Mouse (Mus musculus): ENCODE data around the gene Gpatch2l.

Gene Gpatch2l

DNA sequence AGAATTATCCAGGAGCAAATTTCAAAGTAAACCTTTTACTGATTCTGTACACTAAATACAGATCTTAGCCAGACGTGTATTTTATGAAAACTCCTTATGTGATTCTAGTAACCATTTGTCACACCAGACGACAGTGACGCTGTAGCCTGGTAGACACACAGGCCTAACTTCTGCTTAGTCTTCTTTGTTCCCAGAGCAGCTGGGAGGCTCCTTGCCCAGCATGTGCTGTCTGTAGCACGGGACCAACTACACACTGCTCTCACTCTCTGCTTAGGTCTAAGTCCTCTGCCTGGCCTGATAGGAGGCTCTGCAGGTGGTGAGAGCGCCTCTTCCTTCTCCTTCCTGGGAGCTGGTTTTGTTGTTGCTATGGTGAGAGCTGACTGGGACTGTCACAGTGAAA lies 35.2 kb downstream of the Gpatch2l start:
- DNase-seq (ENCODE audit: low read depth, low spot score): peak; percentile 49

DNA sequence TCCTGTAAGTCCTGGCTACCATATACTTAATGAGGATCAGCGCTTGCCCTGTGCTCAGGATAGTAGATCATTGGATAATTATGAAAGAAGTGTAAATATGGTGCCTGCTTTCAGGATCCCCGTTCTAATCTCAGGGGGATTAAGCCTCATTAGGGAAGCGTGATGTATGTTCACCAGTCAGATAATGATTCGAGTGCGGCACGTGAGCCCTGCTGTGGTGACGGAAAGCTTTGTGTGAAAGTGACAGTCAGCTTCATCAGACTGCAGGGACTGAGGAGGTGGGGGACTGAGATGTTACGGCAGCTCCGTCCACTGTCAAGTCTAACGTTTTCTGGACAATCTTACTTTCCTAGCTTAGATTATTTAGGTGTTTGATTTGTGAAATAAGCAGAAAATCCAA lies 38.3 kb downstream of the Gpatch2l start:
- DNase-seq (ENCODE audit: low read depth, low spot score): no peak

DNA sequence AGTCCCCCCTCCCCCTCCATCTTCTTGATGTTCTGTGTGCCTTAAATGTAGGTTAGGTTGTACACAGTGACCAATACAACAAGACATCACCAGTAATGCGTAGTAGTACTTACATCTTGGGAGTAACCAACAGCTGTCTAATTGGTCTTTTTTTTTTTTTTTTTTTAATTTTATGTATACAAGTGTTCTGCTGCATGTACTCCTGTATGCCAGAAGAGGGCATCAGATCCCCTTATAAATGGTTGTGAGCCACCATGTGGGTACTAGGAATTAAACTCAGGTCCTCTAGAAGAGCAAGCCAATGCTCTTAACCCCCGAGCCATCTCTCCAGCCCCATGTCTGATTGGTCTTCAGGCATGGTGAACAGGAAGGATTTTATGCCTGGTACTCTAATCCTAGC lies 44.0 kb downstream of the Gpatch2l start:
- no peak for DNase-seq (ENCODE audit: low read depth, low spot score)

DNA sequence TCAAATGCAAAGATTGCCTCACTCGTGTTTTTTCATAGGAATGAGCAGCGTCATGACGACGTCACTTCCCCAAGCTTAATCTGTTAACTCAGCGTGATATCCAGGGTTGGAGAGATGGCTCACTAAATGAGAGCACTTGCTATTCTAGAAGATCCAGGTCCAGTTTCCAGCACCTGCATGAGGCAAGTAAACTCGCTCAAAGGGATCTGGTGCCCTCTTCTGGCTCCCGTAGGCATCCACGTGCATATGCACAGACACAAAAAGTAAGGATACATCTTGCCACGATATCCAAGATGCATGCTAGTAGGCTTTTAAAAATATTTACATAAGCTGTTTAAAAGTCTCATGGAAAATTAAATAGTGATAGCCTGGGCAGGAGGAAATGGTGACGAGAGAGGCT lies 55.8 kb downstream of the Gpatch2l start:
- no peak for DNase-seq (ENCODE audit: low read depth, low spot score)

DNA sequence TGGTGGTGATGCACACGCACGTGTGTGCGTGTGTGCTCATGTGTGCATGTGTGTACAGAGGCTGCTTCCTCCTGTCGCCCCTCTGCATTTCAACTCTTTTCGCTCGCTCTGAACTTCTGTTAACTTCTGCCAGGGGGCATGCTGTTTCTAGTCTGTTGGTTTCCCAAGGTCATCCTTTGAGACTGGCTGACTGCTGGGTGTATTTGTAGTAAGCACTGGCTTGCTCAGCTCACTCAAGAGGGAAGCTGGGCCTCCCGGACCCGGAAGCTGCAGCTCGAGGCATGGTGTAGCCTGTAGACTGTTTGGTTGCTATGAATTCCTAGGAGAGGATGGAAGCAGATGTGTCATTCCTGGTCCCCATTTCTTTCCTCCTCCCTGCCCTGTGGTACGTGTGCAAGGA lies 61.3 kb downstream of the Gpatch2l start:
- DNase-seq (ENCODE audit: low read depth, low spot score): no peak

DNA sequence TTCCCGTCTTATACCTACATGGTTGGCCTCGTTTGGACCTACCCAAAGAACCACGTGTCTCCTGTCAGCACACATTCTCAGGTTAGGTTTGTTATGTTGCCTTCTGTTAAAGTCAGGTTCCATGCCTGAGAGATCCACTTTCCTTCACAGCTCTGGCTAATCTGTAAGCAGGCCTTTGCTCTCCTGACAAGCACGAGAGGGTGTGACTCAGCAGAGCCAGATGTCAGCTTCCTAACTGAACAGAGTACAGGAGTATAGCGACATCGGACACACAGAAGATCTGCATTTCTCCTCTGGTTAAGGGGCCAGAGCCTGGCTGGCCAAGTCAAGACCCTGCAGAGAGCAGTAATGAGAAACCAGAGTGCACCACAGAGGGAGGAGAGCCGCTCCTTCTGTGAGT lies 63.4 kb downstream of the Gpatch2l start:
- peak; percentile 28 for DNase-seq (ENCODE audit: low read depth, low spot score)

DNA sequence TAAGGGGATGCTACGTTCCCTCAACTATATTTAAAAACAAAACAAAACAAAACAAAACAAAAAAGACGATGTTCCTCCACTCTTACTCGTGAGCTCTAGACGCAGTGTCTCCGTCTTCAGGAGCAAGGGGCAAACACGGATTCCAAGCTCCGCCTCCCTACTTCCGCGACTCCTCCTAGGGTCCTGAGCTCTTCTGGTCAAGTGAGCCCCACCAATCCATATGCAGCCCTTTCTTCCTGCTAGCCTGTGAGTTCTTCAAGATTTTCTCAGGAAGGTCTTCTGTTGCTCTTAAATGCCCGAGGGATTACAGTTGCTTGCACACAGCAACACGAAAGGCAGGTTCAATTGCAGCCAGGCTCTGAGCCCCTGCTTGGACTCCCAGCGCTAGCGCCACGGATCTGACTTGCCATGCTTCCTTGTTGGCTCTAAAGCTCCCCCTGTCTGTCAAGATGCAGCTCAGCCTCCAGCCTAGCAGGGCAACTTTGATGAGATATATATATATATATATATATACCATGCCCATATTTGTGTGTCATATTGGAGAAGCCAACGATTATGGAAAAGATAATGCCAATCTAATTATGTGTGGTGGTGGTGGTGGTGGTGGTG lies 64.1 kb downstream of the Gpatch2l start:
- DNase-seq (ENCODE audit: low read depth, low spot score): no peak

DNA sequence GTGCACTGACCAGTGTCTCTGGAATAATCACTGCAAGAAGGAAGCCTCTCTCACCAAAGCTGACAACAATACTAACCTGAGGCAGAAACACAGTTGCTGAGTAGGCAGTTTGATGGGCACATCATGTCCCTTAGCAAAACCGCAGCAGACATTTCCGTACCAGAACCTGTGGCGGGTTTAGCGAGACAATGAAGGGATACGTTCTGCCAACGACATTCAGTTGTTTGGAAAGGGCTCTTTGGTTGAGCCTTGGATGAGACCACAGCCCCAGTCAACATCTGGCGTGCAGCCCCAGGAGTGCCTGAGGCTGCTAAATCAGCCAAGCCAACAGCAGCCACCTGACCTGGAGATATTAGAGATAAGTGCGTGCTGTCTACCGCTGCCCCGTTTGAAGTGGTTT lies 67.8 kb downstream of the Gpatch2l start:
- no peak for DNase-seq (ENCODE audit: low read depth, low spot score)

DNA sequence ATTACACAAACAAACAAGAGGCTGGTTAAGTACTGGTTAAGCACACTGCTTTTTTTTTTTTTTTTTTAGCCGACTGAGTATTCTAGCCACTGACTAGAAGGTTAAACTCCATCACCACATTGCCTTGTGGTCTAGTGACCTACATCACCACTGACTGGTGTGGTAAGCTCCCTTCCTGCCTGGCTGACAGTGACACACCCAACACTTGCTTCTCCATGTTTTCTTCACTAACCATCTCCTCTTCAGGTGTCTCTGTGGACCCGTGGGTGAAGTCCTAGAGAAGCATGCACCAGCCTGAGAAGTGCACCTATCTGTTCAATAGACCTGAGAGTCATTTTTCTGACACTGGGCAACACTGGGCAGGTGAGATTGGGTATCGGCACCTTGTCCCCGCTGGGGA lies 68.2 kb downstream of the Gpatch2l start:
- no peak for DNase-seq (ENCODE audit: low read depth, low spot score)

DNA sequence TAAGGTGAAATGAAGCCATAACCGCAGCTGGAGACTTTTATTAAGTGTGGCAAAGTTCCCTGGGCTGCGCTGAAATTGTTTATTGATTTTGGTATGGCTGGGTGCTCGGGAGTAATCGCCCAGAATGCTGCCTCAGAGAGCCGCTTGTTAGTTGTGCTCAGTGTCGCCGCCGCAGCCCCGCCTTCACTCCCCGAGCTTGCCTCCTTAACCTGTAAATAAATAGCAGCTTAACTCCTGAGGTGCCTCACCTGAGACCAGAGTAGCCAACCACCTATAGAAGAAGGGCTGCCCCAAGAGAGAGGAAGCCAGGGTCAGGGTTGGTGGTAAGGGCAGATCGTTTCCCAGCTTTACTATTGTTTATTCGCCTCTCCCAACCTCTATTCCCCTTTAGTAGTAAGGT lies 79.0 kb downstream of the Gpatch2l start:
- no peak for DNase-seq (ENCODE audit: low read depth, low spot score)

DNA sequence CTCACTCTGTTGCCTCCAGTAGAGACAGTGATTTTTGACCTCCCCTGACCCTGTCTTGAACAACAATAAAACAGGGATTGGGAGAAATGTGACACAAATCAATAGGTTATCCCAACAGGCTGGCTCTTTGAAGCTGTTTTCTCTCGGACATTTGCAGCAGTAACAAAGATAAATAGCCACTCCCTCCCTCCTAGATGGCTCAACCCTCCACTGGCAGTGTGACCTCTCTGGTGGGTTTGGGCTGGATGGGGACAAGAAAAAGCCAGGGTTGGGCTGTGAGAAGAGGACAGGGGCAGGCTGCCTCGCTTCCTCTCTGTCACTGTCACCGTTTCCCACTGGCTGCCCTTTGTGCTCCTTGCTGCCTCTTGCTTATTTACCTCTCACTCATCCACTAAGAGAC lies 82.6 kb downstream of the Gpatch2l start:
- DNase-seq (ENCODE audit: low read depth, low spot score): no peak

DNA sequence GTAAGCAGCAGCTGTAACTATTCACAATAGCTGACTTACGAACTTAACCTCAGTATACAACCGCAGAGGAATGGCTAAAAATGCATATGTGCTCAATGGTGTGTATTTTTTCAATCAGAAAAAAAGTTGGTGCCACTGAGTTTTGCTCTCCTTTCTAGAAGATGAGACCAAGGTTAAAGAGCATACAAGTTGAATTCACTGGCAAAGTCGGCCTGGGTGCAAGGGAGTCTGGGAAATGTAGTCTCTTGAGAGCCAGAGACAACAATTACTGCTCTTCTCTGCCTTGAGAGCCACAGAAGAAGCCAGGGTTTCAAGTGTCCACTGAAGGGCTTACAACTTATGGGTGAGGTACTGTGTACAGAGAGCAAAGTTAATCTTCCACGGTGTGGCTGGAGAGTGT lies 88.2 kb downstream of the Gpatch2l start:
- DNase-seq (ENCODE audit: low read depth, low spot score): no peak

DNA sequence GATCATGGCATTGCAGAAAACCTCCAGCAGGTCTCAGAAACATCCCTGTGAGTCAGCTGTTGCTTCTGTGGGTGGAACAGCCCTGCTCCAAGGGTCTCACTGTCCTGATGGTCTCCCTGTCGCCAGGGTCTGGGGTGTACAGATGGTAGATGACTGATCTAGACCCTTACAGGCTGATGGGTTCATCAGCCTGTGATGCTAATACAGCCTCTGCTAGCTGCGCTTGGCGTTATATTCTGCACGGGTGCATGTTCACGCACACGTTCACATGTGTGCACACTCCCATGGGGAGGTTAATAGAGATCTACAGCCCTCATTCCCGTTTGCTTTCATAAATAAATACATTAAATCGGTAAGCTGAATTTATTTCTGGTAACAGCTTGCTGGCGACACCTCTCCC lies 89.0 kb downstream of the Gpatch2l start:
- DNase-seq (ENCODE audit: low read depth, low spot score): no peak

DNA sequence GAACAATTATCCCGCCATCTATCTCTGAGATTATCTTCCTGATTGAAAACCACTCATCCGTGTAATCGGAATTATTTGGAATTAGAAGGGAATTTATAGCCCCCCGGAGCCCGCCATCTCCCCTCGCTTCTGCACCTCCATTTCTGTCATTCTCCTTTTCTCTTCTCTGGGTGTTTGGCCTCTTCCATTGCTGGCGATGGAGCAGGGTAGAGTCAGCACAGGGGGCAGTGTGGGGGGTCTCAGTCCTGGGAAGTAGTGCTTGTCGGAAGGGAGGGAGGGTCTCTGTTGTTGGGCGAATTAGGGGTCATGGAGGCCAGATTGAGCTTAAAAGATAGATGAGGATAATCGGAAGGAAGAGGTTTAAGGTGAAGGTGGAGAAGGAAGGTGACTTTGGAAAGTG lies 89.6 kb downstream of the Gpatch2l start:
- no peak for DNase-seq (ENCODE audit: low read depth, low spot score)

DNA sequence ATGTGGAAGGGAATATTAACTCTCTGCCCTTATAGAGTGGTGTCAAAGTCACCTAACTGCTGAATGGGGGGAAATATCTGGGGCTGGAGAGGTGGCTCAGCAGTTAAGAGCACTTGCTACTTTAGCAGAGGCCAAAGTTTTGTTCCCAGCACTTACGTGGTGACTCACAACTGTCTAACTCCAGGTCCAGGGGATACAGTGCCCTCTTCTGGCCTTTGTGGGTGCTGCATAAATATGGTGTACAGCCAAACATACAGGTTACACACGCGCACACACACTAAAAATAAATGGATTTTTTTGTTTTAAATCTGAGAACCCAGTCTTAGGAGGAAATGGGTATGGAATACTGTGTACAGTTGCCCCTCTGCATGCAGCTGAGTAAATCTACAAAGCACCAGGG lies 94.6 kb downstream of the Gpatch2l start:
- DNase-seq (ENCODE audit: low read depth, low spot score): no peak

DNA sequence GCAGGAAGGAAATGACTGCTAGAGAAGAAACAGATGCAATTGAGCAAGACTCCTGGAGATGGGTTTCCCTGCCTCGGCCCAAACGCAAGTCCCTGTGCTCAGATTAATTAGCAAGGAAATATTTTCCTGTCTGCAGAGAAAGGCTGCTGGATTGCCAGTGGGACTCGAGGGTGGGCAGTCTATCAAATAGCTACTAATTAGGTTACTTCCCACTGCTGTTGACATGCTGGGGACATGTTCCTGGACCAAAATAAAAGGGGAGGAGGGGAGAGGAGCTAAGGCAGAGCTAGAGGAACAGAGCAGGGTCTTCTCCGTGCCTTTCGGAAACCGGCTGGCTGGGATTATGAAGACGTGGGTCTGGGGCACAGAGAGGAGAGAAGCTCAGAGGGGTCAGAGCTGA lies 95.2 kb downstream of the Gpatch2l start:
- no peak for DNase-seq (ENCODE audit: low read depth, low spot score)
